Mouse (Mus musculus) cerebellum, postnatal 4 days (tissue): ENCODE measurements around the gene Vgf.
A peak's percentile ranks its signal among the peaks of the same experiment; 100 is the strongest.

ENCODE experiments used
- DNase-seq, 2 experiments: peaks; one replicate each; pipeline ENCODE4 v3.0.0; 2022; ENCODE audit warnings: low spot score in 2 of 2, mixed read lengths in 1 of 2

Gene Vgf

GRCm38 (mm10) chr5:137026092-137026491, at the start of gene Vgf:
Vgf (plus strand) TSS chr5:137026392.
- no peak for DNase-seq

GRCm38 (mm10) chr5:136977769-136978168, 48.4 kb upstream of the Vgf start:
- DNase-seq: no peak

GRCm38 (mm10) chr5:136979762-136980161, 46.4 kb upstream of the Vgf start:
- no peak for DNase-seq

- no peak for DNase-seq
Measured at GRCm38 (mm10) chr5:136980974-136981373, 45.2 kb upstream of the Vgf start.

GRCm38 (mm10) chr5:136982338-136982930, 43.8 kb upstream of the Vgf start:
- DNase-seq: peak in 1 of 2 experiments; percentile 60

GRCm38 (mm10) chr5:136984828-136985227, 41.4 kb upstream of the Vgf start:
- no peak for DNase-seq

GRCm38 (mm10) chr5:136986695-136987137, 39.5 kb upstream of the Vgf start, which contains the start of gene Plod3:
Plod3 (plus strand) TSS chr5:136987019.
- peak; percentile 85 to 92 for DNase-seq

GRCm38 (mm10) chr5:136987138-136987933, 38.9 kb upstream of the Vgf start:
- peak; percentile 58 to 72 for DNase-seq

GRCm38 (mm10) chr5:136987934-136988271, 38.3 kb upstream of the Vgf start, which contains the start of gene Znhit1:
Znhit1 (minus strand) TSS chr5:136988021.
- DNase-seq: no peak

- peak in 1 of 2 experiments; percentile 30 for DNase-seq
Measured at GRCm38 (mm10) chr5:136988420-136988819, 37.8 kb upstream of the Vgf start.

GRCm38 (mm10) chr5:136989801-136990200, 36.4 kb upstream of the Vgf start:
- DNase-seq: no peak

GRCm38 (mm10) chr5:136999449-136999848, 26.7 kb upstream of the Vgf start:
- DNase-seq: no peak

GRCm38 (mm10) chr5:137000612-137001011, 25.6 kb upstream of the Vgf start:
- no peak for DNase-seq

- no peak for DNase-seq
Measured at GRCm38 (mm10) chr5:137007276-137007675, 18.9 kb upstream of the Vgf start.

- DNase-seq: peak in 1 of 2 experiments; percentile 63
Measured at GRCm38 (mm10) chr5:137009988-137010387, 16.2 kb upstream of the Vgf start.

GRCm38 (mm10) chr5:137012401-137012950, 13.7 kb upstream of the Vgf start:
- no peak for DNase-seq

- DNase-seq: peak in 1 of 2 experiments; percentile 16
Measured at GRCm38 (mm10) chr5:137015913-137016312, 10.3 kb upstream of the Vgf start.

GRCm38 (mm10) chr5:137024318-137024717, 1.9 kb upstream of the Vgf start:
- no peak for DNase-seq

- peak; percentile 88 to 91 for DNase-seq
Measured at GRCm38 (mm10) chr5:137025132-137025531, 1.1 kb upstream of the Vgf start.

- DNase-seq: peak in 1 of 2 experiments; percentile 46
Measured at GRCm38 (mm10) chr5:137028561-137029272, 2.5 kb downstream of the Vgf start.

GRCm38 (mm10) chr5:137029273-137029585, 3.0 kb downstream of the Vgf start:
- DNase-seq: no peak
